Mouse (Mus musculus) inflammation-experienced regulatory T-cells, adult 16 weeks (primary cell): ENCODE data around the gene Slc52a3. TPM values are rescaled to one million over a fixed set of nuclear protein-coding genes. Genes with fewer than 3 reads are reported as not detected.

ENCODE experiments used
- polyA plus RNA-seq: library from polyadenylated mRNA; unstranded; fragments of 100-300 nt; shearing (Covaris generic); gene quantifications from one replicate; pipeline ENCODE4 v1.2.1, GENCODE M21; 2017

Slc52a3 gene
- 13.0 TPM for polyA plus RNA-seq

GRCm38 (mm10) chr2:151996229-151997189, at the start of gene Slc52a3:
Slc52a3 (plus strand) TSS chr2:151996511.

GRCm38 (mm10) chr2:151979470-151980354, 16.6 kb upstream of the Slc52a3 start, which contains the start of gene Fam110a:
Fam110a (minus strand) TSS chr2:151980219.

Other genes starting within 250 kb of the Slc52a3 start
- gene Rspo4, start 153.6 kb upstream of the Slc52a3 start, polyA plus RNA-seq, result not detected
- not detected for gene Angpt4, start 85.3 kb upstream of the Slc52a3 start, polyA plus RNA-seq
- 33.5 TPM for gene Fam110a, start 16.3 kb upstream of the Slc52a3 start, polyA plus RNA-seq
- not detected for gene Scrt2, start 85.0 kb downstream of the Slc52a3 start, polyA plus RNA-seq
- gene Srxn1, start 109.0 kb downstream of the Slc52a3 start, polyA plus RNA-seq, result 7.1 TPM
- not detected for gene Tcf15, start 147.1 kb downstream of the Slc52a3 start, polyA plus RNA-seq
- gene Csnk2a1, start 230.3 kb downstream of the Slc52a3 start, polyA plus RNA-seq, result 49.3 TPM